Mouse (Mus musculus) stomach, embryonic 15.5 days (tissue): ENCODE measurements at regions not wholly inside any gene's neighbourhood (a gene's known extent, or its start where the extent isn't known, plus 50 kb on each side); places are given as distances from the start of the nearest gene placed in this dataset.

Experiments
- ATAC-seq: fragments of 200-750 bp; cut with Nextera tagmentation; 2 replicates; pipeline ENCODE4 v1.8.0; 2017; ENCODE audit warnings: low read depth, moderate number of reproducible peaks, moderate TSS enrichment; ENCODE audit not compliant: insufficient read depth, low FRiP score
- H3K27ac ChIP-seq: fragments of 300-500 bp; sonication (generic); 2 replicates; pipeline ENCODE4 v1.5.1; 2015; ENCODE audit warnings: mild to moderate bottlenecking, inconsistent platforms
- H3K27me3 ChIP-seq: fragments of 300-500 bp; sonication (generic); replicated peaks from 2 replicates; pipeline ENCODE4 v1.6.1; 2015; ENCODE audit warnings: inconsistent platforms
- H3K36me3 ChIP-seq: fragments of 300-500 bp; sonication (generic); 2 replicates; pipeline ENCODE4 v1.6.1; 2015; ENCODE audit warnings: inconsistent platforms
- H3K4me1 ChIP-seq: fragments of 300-500 bp; sonication (generic); 2 replicates; pipeline ENCODE4 v1.6.1; 2015; ENCODE audit warnings: inconsistent platforms
- H3K4me2 ChIP-seq: fragments of 300-500 bp; sonication (generic); 2 replicates; pipeline ENCODE4 v1.6.1; 2015; ENCODE audit warnings: mild to moderate bottlenecking, inconsistent platforms
- H3K4me3 ChIP-seq: fragments of 300-500 bp; sonication (generic); replicated peaks from 2 replicates; pipeline ENCODE4 v1.5.1; 2015; ENCODE audit warnings: inconsistent platforms
- H3K9ac ChIP-seq: fragments of 300-500 bp; sonication (generic); 2 replicates; pipeline ENCODE4 v1.6.1; 2015; ENCODE audit warnings: inconsistent platforms
- H3K9me3 ChIP-seq: fragments of 300-500 bp; sonication (generic); 2 replicates; pipeline ENCODE4 v1.6.1; 2016; ENCODE audit warnings: inconsistent platforms
- WGBS: fragments of 180-500 bp; shearing (Covaris S2); methylation state at CpG from one replicate; pipeline ENCODE4 v1.1.7; 2015; 5-methylcytosine and 5-hydroxymethylcytosine counted together

DNA sequence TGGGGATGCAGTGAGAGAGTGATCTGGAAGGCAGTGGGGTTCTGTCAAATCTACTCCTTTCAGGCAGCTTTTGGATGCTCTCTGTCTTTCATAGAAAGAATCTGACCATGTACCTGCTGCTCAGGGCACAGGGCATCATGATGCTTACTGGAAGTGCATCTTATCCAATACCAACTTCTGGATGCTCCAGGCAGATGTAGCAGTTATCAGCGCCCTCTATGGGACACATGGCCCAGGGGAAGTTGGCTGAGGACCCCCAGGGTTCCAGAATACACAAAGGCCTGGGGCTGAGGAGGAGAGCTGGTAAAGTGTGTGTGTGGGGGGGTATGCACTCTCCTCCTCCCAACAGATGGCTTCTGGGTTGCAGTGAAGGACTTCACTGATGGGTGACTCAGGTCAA is 162.1 kb upstream of the Zc3h12a start:
- Histone ChIP-seq H3K36me3 (no peaks in the 10 kb centered on the region), H3K4me3 (no peak overlapping the region), H3K27ac (no peak overlapping the region), H3K4me2 (no peak overlapping the region), H3K4me1 (no peaks in the 10 kb centered on the region), H3K9me3 (no peaks in the 10 kb centered on the region), H3K27me3 (no peaks in the 10 kb centered on the region), H3K9ac (no peak overlapping the region)
- ATAC-seq: no peak
- WGBS: 21% methylated on average over 1 of the region's 1 CpGs

- ATAC-seq: no peak
- H3K9me3 ChIP-seq: no peaks in the 10 kb centered on the region
- no peaks in the 10 kb centered on the region for H3K36me3 ChIP-seq
- 60% methylated on average over 6 of the region's 6 CpGs for WGBS
- H3K27ac ChIP-seq: no peak overlapping the region
- H3K9ac ChIP-seq: no peak overlapping the region
- H3K4me3 ChIP-seq: no peak overlapping the region
- no peaks in the 10 kb centered on the region for H3K27me3 ChIP-seq
- no peaks in the 10 kb centered on the region for H3K4me1 ChIP-seq
- H3K4me2 ChIP-seq: no peak overlapping the region
Measured at GRCm38 (mm10) chr4:125289031-125289449, 161.4 kb upstream of the Zc3h12a start.

- ATAC-seq: no peak
- Histone ChIP-seq H3K27me3 (0 out of 2 replicates have a peak, but pooled peaks cover 1% of the 10 kb centered on the region), H3K4me3 (no peak overlapping the region), H3K9me3 (no peaks in the 10 kb centered on the region), H3K9ac (no peak overlapping the region), H3K36me3 (no peaks in the 10 kb centered on the region), H3K4me1 (0 out of 2 replicates have a peak, but pooled peaks cover 2% of the 10 kb centered on the region), H3K27ac (no peak overlapping the region), H3K4me2 (no peak overlapping the region)
- WGBS: 34% methylated on average over 8 of the region's 8 CpGs
Measured at GRCm38 (mm10) chr4:125282974-125283319, 155.3 kb upstream of the Zc3h12a start.

DNA sequence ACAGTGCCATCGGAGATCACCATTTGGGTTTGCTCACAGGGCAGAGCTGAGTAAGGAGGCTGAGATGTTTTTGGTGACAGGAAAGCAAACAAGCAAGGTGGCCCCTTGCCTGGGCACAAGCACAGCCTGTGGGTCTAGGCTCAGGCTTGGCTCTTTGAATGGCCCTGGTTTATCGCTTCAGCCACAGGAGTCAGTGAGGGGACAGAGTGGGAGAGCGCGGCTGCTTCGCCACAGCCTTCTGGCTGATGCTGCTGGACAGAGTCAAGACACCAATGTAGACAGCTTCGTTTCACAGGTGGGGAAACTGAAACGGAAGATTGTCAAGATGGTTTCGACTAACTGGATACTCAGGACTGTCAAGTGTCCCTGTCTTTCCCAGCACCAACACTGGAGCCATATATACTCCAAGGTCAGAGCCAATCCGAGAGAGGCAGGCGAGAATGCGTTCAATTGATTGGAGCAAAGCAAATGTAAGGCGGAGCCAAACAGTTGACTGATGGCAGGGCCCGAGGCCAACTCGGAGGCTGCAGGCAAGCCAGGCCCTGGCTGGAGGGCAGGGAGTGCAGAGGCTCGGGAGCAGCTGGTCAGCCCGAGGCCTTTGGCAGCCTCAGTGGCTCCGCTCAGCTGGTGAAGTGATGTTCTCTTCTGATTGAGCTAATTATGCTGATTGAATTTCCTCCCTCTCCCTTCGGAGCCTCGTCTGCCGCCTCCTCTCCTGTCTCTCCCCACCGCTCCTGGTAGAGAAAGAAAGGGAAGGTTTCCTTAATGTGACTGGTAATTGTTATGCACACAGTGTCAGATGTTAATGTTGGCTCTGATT is 154.7 kb upstream of the Zc3h12a start:
- Histone ChIP-seq H3K36me3 (no peaks in the 10 kb centered on the region), H3K4me2 (0 out of 2 replicates have a peak overlapping the region, but pooled peaks have one; percentile 10), H3K4me1 (0 out of 2 replicates have a peak, but pooled peaks cover 2% of the 10 kb centered on the region), H3K27ac (no peak overlapping the region), H3K4me3 (no peak overlapping the region), H3K9ac (no peak overlapping the region), H3K9me3 (no peaks in the 10 kb centered on the region), H3K27me3 (0 out of 2 replicates have a peak, but pooled peaks cover 7% of the 10 kb centered on the region)
- ATAC-seq: peak; percentile 43; the same call in 1 of the 2 replicates
- 15% methylated on average over 21 of the region's 21 CpGs for WGBS

DNA sequence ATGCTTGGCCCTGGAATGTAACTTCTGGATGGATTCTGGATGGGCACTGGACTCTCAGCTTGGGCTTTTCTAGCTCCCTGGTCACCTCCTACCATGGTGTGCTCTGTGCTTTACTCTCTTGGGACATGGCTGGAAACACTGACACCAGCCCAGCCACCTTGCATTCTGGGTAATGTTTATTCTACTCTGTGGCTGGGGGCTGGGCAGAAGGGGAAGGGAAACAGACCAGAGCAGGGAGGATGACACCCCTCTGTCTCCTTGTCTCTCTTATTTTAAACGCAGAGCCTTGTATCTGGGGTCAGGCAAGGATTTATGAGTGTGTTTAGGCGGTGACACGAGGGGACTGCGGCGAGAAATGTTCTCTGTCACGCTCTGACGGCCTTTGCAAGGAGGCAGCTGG is 151.5 kb upstream of the Zc3h12a start:
- H3K27me3 ChIP-seq: peaks cover 32% of the 10 kb centered on the region; the same call in 1 of the 2 replicates
- no peak for ATAC-seq
- 0 out of 2 replicates have a peak, but pooled peaks cover 2% of the 10 kb centered on the region for H3K4me1 ChIP-seq
- H3K9me3 ChIP-seq: no peaks in the 10 kb centered on the region
- H3K36me3 ChIP-seq: no peaks in the 10 kb centered on the region
- no peak overlapping the region for H3K9ac ChIP-seq
- H3K4me3 ChIP-seq: no peak overlapping the region
- WGBS: 34% methylated on average over 7 of the region's 7 CpGs
- H3K4me2 ChIP-seq: no peak overlapping the region
- no peak overlapping the region for H3K27ac ChIP-seq

DNA sequence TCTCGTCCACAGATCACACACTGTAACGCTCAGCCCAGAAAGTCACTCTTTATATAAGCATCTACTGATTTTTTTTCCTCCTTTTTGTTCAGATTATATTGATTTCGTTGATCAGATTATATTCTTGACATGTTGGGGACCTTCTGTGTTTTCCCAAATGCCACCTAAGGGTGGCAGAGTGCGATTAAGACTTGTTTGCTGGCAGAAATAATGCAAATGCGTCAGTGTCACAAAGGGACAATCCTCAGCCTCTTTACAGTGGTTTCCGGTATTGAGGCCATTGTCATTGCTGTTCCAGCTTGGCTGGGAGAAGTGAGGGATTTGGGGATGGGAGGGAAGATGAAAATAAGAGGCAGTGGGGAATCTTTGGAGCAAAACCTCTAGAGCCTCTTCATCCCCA is 149.2 kb upstream of the Zc3h12a start:
- no peak for ATAC-seq
- WGBS: 69% methylated on average over 6 of the region's 6 CpGs

GRCm38 (mm10) chr4:125275259-125275658 is 147.6 kb upstream of the Zc3h12a start:
- no peaks in the 10 kb centered on the region for H3K36me3 ChIP-seq
- H3K27me3 ChIP-seq: peaks cover 41% of the 10 kb centered on the region; the same call in 1 of the 2 replicates
- H3K4me1 ChIP-seq: no peaks in the 10 kb centered on the region
- ATAC-seq: no peak
- H3K9ac ChIP-seq: no peak overlapping the region
- 2% methylated on average over 13 of the region's 13 CpGs for WGBS
- no peak overlapping the region for H3K4me3 ChIP-seq
- no peak overlapping the region for H3K4me2 ChIP-seq
- no peak overlapping the region for H3K27ac ChIP-seq
- no peaks in the 10 kb centered on the region for H3K9me3 ChIP-seq

More for the DNA sequence above, 149.2 kb upstream of the Zc3h12a start:
- H3K36me3 ChIP-seq: no peaks in the 10 kb centered on the region
- H3K4me1 ChIP-seq: no peaks in the 10 kb centered on the region
- H3K27me3 ChIP-seq: peaks cover 41% of the 10 kb centered on the region; the same call in 1 of the 2 replicates
- H3K9ac ChIP-seq: no peak overlapping the region
- H3K27ac ChIP-seq: no peak overlapping the region
- no peak overlapping the region for H3K4me3 ChIP-seq
- no peak overlapping the region for H3K4me2 ChIP-seq
- H3K9me3 ChIP-seq: no peaks in the 10 kb centered on the region

DNA sequence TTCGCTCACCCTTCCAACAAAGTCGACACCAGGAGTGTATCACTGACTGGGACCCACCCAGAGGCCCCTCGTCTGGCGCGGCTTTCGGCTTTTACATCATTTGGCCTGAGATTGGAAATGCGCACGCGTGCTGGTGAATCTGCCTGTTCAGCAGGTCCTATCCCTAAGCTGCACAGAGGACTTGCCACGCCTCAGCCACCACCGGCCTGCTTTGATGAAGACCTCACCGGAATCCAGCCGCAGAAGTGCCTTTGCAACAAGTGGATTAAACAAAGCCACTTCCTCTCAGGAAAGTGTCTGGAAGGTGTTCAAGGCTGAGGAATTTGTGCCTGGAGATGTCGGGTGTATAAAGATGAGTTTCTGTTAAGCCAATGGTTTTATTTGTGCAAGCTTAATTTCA is 143.3 kb upstream of the Zc3h12a start:
- ATAC-seq: no peak
- no peaks in the 10 kb centered on the region for H3K36me3 ChIP-seq
- no peak overlapping the region for H3K27ac ChIP-seq
- no peak overlapping the region for H3K4me2 ChIP-seq
- no peak overlapping the region for H3K4me3 ChIP-seq
- H3K9me3 ChIP-seq: no peaks in the 10 kb centered on the region
- WGBS: 81% methylated on average over 14 of the region's 14 CpGs
- H3K27me3 ChIP-seq: peaks cover 26% of the 10 kb centered on the region; the same call in 1 of the 2 replicates
- no peak overlapping the region for H3K9ac ChIP-seq
- H3K4me1 ChIP-seq: no peaks in the 10 kb centered on the region

- Histone ChIP-seq H3K27ac (no peak overlapping the region), H3K27me3 (no peaks in the 10 kb centered on the region), H3K9ac (no peak overlapping the region), H3K4me3 (no peak overlapping the region), H3K4me2 (no peak overlapping the region), H3K4me1 (no peaks in the 10 kb centered on the region), H3K9me3 (no peaks in the 10 kb centered on the region), H3K36me3 (no peaks in the 10 kb centered on the region)
- 76% methylated on average over 1 of the region's 1 CpGs for WGBS
- ATAC-seq: no peak
Measured at GRCm38 (mm10) chr4:125266212-125266611, 138.6 kb upstream of the Zc3h12a start.

DNA sequence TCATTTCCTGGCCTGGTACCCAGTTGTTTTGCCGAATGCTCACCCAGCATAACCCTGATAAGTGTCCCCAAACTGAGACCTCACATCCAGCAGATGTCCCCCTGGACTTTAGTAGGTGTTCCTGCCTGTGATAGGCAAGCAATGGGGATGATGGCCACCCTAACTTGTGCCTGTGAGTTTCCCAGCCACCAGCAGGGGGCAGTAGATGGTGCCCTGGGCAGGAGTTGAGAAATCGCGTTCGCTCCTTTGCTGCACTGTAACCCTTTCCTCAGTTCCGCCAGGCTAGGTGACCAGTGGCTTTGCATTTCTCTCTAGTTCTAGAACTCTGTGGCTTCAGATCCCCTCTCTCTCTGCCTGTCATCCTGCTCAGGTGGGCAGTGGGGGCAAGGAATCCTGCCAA is 137.9 kb upstream of the Zc3h12a start:
- 12% methylated on average over 5 of the region's 5 CpGs for WGBS
- no peak for ATAC-seq
- H3K36me3 ChIP-seq: no peaks in the 10 kb centered on the region
- H3K4me1 ChIP-seq: no peaks in the 10 kb centered on the region
- H3K4me2 ChIP-seq: no peak overlapping the region
- H3K9ac ChIP-seq: no peak overlapping the region
- H3K4me3 ChIP-seq: no peak overlapping the region
- no peaks in the 10 kb centered on the region for H3K27me3 ChIP-seq
- no peak overlapping the region for H3K27ac ChIP-seq
- H3K9me3 ChIP-seq: no peaks in the 10 kb centered on the region

DNA sequence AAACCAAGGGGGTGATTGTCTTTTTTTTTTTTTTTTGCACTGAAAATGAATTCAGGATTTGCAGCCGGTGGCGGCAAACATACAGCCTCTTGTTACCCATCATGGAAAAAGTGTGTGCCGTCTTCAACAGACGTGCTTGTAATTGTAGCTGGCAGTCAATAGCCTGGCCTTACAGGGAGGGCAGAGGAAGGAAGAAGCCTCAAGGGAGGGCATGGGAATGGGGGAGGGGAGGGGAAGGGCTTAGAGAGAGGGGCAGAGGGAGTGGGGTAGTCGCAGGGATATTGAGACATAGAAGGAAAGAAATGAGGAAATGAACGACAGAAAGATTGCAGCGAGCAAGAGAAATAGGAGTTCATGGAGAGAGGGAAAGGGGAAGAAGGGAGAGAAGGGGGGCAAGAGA is 137.4 kb upstream of the Zc3h12a start:
- no peaks in the 10 kb centered on the region for H3K4me1 ChIP-seq
- H3K9ac ChIP-seq: no peak overlapping the region
- no peaks in the 10 kb centered on the region for H3K27me3 ChIP-seq
- no peak overlapping the region for H3K4me3 ChIP-seq
- no peak for ATAC-seq
- no peaks in the 10 kb centered on the region for H3K9me3 ChIP-seq
- H3K36me3 ChIP-seq: no peaks in the 10 kb centered on the region
- no peak overlapping the region for H3K27ac ChIP-seq
- 49% methylated on average over 7 of the region's 7 CpGs for WGBS
- no peak overlapping the region for H3K4me2 ChIP-seq

DNA sequence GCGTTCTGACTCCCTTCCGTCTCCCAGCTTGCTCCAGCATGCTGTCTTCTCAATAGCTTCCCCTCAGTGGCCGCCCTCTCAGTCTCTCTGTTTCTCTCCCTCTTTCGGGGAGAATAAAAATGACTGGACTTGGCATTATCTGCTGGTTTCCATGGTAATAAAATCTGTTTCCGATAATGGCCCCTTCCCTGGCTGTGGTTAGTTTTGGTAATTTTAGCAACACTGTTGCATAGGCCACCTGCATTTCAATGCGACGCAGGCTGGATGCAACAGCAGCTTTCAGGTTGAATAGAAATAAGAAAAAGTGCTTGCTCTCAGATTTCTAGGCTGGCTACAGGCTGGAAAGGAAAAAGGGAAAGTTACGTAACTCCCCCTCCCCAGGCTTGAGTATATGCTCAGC is 133.9 kb upstream of the Zc3h12a start:
- no peak overlapping the region for H3K9ac ChIP-seq
- no peaks in the 10 kb centered on the region for H3K36me3 ChIP-seq
- no peak for ATAC-seq
- no peak overlapping the region for H3K4me2 ChIP-seq
- no peaks in the 10 kb centered on the region for H3K4me1 ChIP-seq
- H3K27ac ChIP-seq: no peak overlapping the region
- no peaks in the 10 kb centered on the region for H3K27me3 ChIP-seq
- 54% methylated on average over 8 of the region's 8 CpGs for WGBS
- no peaks in the 10 kb centered on the region for H3K9me3 ChIP-seq
- H3K4me3 ChIP-seq: no peak overlapping the region
